Mouse (Mus musculus): ENCODE measurements around the gene Fyb.

Gene Fyb

DNA sequence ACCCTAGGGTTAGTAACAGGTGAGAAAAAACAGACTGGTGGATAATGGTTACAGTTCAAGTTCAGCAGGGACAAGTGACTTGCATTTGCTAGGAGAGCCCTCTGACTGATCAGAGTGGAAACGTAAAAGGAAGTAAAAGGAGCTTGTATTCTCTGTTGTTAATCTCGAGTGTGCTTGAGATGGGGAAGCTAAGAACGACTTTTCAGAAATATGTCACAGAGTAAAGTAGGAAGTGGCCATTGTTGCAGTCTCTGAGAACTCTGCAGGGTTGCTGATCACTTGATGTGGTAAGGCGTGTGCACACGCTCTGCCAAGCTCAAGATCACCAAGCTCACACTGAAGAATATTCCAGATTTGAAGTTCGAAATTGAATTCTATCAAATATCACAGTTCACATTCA is 78.7 kb downstream of the Fyb start:
- DNase-seq, result no peak

DNA sequence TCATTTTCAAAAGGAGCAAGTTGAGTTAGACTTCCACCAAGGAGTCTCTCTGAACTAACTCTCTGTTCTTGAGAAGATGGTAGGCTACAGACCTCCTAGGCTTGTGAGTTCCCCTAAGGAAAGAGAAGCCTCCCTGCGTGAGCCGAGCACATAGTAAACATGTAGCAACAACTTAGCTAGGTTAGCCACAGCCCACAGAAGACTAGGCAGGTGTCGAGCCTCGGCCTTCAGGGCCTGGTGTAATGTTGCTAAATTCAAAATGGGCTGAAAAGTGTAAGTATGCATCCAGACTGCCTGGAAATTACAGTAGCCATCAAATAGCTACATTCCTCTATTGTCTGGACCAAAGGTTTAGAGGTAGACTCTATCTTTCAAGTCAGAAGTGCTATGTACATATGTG is 79.3 kb downstream of the Fyb start:
- no peak for DNase-seq

DNA sequence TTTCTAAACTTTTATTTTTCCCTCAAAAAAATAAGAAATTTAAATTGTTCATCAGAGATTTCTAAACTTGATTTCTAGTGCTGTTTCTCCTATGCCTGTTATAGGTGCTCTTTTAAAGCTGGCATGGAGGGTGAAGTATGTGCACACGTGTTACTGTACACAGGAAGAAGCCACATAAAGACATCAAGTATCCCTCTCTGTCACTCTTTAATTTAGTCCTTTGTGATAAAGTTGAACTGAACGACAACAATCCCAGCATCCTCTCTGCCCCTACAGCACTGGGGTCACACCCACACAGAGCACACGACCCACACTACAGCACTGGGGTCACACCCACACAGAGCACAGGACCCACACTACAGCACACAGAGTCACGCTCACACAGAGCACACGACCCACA is 88.0 kb downstream of the Fyb start:
- no peak for DNase-seq

DNA sequence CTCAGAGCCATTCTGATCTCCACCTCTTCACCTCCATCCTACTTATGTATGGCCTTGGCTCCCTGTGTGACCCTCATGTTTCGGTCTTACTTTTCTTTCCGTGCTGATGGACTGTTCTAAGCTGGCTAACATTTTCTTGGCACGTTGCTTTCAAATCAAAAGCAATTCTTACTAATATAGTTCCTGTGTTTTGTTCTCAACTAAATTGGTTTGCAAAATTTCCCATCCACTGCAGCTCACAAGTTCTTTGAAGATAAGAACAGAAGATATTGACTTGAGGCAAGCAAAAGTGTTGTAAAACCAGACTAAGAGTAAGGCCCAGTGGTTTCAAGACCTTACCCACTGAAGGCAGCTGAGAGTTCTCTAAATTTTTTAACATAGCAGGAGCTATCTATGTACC is 90.2 kb downstream of the Fyb start:
- no peak for DNase-seq

DNA sequence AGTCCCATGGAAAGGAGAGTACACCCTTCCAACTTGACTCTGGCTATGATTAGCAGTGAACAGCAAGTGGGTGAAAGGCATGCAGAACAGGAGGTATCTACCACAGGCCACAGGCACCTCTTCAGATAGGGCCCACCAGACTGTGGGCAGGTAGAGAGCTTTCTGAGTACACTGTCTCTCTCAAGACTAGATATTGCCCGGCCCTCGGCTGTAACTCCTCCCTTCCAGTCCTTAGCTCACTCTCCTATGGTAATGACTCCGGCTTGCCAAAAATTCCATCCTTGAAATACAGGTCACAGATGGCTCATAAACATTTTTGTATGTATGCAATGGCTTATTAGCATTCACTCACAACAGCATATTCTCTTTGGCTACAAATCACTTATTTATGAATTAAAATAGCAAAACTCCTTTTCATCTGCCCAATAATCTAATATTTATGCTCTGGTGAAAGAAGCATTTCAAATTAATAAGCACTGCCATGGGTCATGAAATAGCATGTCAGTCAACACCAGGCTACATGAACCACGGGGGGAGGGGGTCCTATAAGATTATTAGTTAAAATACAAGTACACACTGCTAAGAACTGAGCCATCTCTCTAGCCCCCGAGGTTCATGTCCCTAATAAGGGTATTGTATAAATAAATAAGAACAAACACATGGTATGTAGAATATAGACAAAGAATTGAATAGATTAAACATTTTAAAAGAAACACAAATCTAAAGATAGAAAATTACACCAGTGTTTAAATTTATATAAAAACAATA is 93.9 kb downstream of the Fyb start:
- no peak for DNase-seq

DNA sequence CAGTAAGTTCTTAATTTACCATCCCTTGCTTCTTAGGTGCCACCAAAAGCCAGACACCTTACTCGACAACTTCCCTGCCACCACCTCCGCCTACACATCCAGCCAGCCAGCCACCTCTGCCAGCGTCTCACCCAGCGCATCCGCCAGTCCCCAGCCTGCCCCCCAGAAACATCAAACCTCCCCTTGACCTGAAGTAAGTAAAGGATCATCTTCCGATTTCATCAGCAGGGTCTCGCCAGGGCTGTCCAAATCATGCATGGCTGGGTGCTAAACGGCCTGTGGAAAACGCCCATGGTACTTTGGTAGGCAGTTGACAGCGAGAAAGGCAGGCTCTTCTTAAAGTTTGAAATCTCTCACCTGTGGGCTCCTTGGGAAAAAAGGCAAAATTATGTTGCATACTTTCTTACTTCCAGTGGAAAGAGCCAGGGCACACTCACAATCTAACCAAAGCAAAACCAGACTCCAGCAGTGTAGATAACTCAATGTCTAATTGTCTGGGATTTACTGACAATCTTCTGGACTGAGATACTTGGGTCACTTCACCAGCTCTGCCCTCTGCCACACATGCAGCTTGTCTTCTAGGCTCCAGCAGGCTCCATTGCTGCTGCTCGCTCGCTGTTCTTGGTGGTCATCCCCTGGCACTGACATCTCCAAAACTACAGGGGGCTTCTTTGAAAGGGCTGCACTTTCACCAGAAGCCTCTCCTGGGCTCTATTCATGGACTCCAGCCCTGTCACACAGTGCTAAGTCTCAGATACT is 97.1 kb downstream of the Fyb start:
- no peak for DNase-seq

DNA sequence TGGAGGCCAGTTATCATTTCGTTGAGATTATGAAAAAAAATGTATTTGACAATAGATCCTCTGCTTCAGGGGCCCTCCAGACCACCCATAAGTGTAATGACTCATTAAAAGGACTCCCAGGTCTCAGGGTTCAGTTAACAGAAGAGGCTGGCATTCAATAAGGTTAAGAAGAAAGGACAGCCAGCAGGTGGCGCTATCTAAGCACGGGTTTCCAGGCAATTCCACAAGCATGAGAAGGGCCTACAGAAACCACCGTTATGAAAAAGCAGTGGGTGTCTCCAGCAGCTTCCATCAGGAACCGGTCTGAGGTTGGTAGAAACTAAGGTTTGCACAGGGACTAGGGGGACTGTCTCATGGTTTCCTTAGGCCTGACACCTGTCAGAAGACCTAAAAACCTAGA is 99.9 kb downstream of the Fyb start:
- DNase-seq, result peak; percentile 55

DNA sequence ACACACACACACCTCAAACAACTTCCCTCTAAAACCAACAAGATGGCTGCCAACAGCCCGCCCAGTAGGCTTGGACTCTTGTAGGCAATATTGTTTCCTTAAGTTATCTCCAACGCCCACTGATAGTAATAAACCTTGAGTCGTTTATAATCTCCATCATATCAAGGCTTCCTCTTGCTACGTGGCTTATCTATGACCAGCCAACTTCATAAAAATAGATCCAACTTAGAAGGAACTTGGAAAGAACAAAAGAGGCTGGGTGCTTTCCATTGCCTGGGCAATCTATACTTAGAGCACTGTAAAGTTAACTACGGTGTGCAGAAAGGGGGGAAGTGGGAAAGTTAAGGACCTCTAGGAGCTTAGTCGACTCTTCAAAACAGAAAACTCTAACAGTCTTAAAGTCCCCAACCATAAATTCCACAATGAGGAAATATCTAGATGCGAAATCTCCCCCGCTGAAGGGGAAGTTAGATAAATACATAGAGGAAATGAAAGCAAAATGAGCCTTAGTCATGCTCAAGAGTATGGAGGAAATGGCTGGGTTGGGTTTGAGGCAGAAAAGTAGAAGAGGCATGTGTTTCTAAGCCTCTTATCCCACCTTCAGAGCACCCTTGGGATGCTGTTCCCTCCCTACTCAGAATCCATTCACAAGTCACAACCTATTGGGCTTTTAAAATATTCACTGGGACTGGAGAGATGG is 101.0 kb downstream of the Fyb start:
- DNase-seq, result no peak

DNA sequence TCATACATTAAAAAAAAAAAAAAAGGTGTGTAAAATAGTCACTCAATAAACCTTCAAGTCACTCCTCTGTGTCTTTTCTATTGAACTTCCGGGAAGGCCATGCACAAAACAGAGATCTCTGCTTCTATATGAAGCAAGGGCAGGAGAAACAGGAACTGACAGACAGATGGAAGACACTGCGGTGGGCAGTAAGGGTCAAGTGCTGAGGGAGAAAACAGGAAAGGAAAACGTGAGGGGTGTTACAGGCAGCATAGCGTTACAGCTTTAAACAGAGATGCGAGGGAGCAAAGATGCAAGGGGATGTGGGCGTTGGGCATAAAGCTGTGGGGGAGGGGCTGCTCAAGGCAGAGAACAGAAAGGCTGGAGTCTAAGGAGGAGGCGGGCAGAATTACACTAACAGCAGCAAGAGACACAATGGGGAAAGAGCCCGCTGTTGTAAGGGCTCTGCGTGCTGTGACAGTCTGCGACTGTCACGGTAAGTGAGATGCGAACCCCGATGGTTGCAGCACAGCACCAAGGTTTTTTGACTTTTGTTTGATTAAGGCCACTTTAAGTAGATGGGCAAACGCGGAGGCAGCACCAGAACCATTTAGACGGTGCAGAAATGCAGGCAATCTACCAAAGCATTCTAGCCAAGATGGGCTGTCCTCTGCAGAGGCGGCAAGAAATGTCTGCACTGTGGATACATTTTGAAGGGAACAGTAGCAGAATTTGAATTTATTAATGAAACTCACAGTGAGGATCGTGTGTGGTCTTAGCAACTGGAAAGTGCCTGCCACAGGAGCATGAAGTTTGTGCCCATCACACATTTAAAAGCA is 101.9 kb downstream of the Fyb start:
- DNase-seq, result no peak

DNA sequence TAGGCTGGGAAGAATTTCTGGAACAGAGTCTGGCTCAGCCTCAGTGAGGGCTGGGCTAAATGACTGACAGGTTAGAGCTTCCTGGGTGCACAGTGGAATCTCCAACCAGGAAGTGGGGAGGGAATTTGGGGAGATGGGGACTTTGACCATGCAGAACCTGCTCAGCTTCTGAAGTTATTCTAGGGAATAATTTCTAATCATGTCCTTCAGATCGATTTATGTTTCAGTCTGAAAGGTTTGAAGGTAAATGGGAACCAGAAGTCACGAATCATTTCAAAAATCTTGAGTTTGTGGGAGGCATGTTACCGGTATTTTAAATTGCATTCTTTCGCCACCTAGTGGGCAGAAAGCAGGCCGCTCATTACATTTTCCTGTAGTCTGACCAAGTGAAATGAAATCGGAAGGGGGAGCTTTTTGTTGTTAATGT is 103.0 kb downstream of the Fyb start:
- DNase-seq, result peak; percentile 42

DNA sequence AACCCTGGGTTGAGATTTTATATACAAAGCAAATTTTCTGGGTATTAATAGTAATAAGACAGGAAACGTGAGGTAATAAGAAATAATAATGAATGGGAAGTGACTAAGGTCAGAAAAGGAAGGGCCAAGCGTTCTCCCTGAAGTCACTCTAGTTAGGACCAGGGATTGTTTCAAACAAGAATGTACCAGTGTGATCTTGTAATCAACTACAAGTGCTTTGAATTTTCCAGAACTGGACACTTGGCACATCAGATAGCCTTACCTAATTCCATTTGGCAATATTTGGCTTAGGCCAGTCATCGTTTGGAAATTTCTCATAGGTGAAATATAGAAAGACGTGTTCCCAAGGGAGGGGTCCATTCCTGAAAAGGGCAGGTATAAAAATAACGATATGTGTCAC is 103.5 kb downstream of the Fyb start:
- DNase-seq, result no peak

DNA sequence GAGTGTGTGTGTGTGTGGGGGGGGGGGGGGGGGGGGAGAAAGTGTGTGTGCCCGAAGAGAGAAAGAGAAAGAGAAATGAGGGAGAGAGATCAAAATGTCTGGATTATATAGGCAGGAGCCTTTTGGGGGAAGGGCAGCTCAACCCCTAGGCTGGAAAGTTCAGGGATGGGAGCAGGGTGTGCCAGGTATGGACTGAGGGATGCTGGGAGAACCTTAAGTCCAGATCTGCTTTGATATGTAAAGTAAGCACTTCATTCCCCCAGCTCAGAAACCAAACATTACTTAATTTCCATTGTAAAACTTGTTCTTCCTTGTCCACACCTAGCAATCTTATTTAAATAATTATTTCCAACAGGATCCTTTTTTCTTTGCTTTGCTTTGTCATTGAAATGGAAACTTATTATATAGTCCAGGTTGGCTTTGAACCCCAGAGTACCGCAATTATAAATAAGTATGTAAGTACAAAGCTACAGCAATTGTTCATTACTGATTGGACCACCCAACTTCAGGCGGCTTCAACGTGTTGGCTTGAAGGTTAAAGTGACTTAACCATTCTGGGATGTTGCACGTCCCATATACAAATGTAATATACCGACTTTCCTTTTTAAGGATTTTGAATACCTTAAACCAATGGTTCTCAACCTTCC is 105.9 kb downstream of the Fyb start:
- no peak for DNase-seq

DNA sequence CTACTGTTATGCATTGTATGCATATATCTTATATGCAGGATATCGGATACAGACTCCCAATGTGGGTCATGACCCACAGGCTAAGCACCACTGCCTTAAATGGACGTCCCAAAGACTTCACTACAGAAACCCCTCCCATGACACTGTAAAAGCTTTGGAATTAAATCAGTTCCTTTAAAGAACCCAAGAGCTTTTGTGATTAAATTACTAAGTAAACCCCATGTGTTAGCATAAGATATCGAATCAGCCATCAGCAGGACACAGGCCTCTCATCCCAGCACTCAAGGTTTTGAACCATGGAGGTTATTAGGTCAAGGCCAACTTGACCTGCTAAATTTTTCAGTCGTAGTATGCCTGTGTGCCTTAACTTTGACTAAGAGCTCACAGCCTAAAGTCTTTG is 106.5 kb downstream of the Fyb start:
- no peak for DNase-seq

DNA sequence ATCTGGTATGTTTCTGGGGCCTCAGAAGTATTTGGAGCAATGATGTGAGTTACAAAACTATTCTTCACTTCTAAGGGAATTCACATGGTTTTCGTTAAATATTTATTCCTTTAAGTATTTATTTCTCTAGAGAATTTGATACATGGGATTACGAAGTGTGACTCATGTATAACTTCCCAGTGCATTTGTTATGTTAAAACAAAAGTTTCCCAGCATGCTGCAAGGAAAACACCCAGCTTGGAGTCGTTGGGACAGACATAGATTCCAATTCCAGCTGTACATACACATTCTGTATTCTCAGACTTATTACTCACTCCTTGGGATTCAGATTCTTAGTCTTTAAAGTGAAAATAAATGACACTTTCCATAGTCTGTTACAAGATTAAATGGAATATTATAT is 112.8 kb downstream of the Fyb start:
- no peak for DNase-seq

DNA sequence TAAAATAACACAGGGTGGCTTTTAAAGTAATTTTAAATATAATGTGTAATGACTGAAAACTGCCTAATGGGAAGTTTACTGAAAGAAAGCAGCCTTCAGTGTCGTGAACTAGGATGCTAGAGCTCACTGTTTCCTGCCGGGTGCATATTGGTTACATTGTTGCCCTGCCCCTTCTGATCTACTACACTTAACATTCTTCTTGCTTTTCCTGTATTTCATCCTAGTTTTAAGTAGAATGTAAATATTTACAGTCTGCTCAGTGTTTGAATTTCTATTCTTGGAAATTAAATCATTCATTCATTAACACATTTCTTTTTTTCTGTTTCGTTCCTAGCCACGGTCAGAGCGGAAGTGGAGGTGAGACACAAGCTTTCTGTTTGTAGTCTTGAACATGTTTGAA is 119.6 kb downstream of the Fyb start:
- no peak for DNase-seq

DNA sequence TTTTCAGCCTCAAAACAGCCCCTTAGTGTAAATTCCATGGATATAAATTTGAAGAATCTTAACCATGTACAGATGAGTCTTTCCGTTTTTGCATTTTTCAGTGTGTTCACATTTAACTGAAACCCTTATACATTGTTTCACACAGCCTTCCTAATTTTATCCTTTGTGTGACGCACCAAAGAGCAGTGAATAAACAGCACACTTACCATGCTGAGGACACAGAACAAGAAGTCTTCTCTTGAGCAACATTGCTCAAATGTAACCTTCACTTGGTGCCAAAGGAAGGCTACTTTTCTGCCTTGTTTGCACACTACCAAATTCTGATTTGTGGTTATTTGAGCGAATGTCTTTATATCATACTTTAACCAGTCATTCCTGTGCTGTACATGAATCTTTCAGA is 122.8 kb downstream of the Fyb start:
- no peak for DNase-seq

DNA sequence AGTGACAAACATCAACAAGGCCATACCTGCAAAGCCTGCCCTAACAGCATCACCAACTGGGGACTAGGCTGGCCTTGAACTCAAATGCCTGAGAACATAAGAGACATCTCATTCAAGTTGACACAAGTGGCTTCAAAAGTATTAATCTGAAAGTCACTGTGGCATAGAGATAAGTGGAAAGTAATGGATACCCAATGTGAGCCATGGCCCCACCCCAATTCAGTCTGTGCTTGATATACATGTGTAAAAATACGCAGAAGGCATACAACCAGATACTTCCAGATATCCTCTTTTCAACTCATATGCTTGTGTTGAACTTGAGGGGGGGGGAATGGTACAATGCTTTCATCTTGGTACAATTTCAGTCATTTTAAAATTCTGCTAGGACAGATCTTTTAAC is 124.4 kb downstream of the Fyb start:
- no peak for DNase-seq

DNA sequence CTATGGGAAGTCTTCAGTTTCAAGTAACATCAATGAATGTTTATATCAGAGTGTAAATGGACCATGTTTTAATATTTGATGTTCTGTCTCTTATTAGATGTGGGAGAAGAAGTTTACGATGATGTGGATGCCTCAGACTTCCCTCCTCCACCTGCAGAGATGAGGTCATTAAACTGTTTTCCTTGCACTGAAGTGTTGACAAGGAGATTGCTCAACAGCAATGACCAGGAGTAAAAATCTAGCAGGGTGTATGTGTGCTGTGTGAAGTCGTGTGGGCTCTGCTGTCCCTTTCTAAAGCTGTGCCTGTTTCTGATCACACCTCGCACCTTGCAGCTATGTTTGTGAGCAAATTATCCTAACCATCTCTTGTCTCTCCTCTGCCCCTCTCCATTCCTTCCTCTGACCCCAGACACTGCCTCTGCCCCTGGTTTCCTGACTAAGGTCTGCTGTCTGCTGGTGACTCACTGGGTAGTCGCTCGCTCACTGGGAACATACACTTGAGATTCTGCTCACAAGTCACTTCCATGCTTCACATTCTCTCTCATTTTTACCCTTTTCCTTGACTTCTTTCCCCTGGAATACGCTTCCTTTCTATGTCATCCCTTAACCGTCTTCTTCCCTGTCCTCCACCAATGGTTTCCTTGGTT is 126.2 kb downstream of the Fyb start:
- no peak for DNase-seq

DNA sequence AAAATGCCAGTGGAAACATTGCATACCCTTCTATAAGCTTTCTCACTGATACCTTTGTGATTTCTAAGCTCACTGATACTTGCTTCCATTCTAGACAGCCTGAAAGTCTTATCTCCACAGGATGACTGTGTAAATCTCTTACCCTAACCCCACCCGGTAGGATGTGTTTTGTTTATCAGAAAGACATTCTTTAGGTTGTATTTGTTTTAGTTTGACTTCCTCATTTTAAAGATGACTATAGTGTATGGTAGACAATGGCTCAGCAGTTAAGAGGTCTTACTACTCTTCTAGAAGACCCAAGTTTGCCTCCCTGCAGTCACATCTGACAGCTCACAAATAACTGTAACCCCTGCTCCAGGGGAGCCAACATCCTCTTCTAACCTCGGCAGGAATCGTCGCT is 130.4 kb downstream of the Fyb start:
- DNase-seq, result no peak

DNA sequence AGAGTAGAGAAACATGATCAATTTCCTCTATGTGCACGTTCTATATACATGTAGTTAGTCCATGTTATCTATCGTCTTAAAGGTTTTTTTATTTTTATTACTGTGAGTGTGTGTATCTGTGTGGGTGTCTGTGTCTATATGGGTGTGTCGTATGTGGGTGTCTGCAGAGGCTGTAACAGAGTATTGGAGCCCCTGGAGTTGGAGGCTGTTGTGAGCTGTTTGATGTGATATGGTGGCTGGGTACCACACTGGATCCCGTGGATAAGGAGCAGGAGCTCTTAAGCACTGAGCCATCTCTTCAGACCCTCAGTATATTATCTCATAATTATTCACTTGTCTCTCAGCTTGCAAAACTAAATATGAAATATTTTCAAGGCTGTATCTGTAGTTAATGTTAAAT is 135.4 kb downstream of the Fyb start:
- no peak for DNase-seq

DNA sequence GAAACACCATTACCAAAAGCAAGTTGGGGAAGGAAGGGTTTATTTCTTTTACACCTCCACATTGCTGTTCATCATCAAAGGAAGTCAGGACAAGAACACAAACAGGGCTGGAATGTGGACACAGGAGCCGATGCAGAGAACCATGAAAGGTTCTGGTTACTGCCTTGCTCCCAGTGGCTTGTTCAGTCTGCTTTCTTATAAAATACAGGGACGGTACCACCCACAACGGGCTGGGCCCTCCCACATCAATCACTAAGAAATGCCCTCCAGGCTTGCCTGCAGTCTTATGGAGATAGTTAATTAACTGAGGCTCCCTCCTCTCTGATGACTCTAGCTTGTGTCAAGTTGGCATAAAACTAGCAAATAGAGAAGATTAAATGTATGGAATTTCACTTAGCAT is 139.3 kb downstream of the Fyb start:
- DNase-seq, result no peak

DNA sequence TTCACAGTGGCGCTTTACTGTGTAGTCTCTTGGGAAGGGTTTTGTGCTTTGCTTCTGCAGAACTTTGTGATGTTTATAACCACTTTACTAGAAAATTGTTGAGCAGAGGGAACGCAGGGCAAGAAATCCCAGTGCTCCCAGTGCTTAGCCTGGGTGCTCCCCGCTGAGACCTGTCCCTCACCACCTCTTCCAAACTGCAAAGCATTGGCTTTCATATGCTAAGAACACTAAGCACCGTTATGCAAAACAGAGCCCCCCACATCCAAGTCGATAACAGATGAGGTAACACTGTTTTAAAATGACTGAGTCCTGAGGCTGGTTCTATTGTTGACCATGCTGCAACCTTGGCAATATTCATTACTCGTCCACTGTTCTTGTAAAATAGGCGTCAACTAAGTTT is 141.3 kb downstream of the Fyb start:
- no peak for DNase-seq
